Mouse (Mus musculus) bone marrow, adult 2 months (tissue): Measurements from ENCODE around the gene Rtn1. TPM values are rescaled to one million over a fixed set of nuclear protein-coding genes. Genes with fewer than 3 reads are reported as not detected.

Source experiments
- H3K27ac ChIP-seq: fragments of 200-500 bp; 2 replicates; pipeline ENCODE4 v1.5.1; 2012; ENCODE audit warnings: low read depth, mild to moderate bottlenecking, control low read depth, inconsistent platforms, low read length; ENCODE audit not compliant: control insufficient read depth, poor library complexity, insufficient read depth
- H3K4me1 ChIP-seq: fragments of 200-500 bp; 2 replicates; pipeline ENCODE4 v1.6.1; 2011; ENCODE audit warnings: low read length; ENCODE audit not compliant: control insufficient read depth, insufficient read depth
- H3K4me3 ChIP-seq: fragments of 200-500 bp; replicated peaks from 2 replicates; pipeline ENCODE3; 2011; ENCODE audit warnings: mild to moderate bottlenecking, low read depth, low read length, control low read depth; ENCODE audit not compliant: control insufficient read depth
- CTCF ChIP-seq: fragments of 200-500 bp; IDR thresholded peaks from 2 replicates; pipeline ENCODE4 v1.5.1; 2011; ENCODE audit warnings: low read length, control low read depth; ENCODE audit not compliant: control insufficient read depth, insufficient read depth
- POLR2A ChIP-seq: fragments of 200-500 bp; IDR thresholded peaks from 2 replicates; pipeline ENCODE4 v1.6.1; 2011; ENCODE audit warnings: low read depth, mild to moderate bottlenecking, control low read depth, low read length, borderline replicate concordance; ENCODE audit not compliant: control insufficient read depth
- WGBS: fragments of 180-500 bp; shearing (Covaris S2); methylation state at CpG from one replicate; pipeline ENCODE4 v1.1.7; 2018; 5-methylcytosine and 5-hydroxymethylcytosine counted together
- polyA plus RNA-seq: library from polyadenylated mRNA; stranded (reverse); fragments of >200 nt; gene quantifications from 2 replicates; pipeline ENCODE4 v1.2.4, GENCODE M21; 2011; ENCODE audit warnings: low replicate concordance; ENCODE audit not compliant: missing spikeins, insufficient read depth, insufficient read length

Gene Rtn1
- not detected in 2 replicates for polyA plus RNA-seq

DNA sequence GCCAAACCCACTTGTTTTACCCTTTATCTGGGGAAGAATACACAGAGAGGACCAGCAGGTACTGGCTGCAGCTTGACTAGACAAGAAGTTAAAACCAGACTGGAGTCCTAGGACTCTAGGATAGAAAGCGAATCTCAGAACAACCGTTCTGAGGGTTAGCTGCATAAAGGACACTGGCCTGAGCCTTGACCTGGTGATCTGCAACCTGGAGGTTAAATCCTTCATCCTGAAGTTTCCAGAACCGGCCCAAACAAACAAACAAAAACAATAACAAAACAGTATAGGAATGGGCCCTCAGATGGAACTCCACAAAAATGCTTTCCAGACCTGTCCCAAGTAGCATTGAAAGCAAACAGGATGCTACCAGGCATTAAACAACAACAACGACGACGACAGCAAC, at the start of gene Rtn1:
Gene Rtn1 (minus strand): TSS at position 101 of the 400 bp plus-strand sequence.
- H3K4me3 ChIP-seq = no peak within 1 kb of the TSS
- no peaks in the 10 kb centered on the region for H3K4me1 ChIP-seq
- WGBS = 32% methylated on average over 6 of the region's 6 CpGs
- TF ChIP-seq POLR2A = no peak
- no peak for TF ChIP-seq CTCF
- H3K27ac ChIP-seq = no peak within 1 kb of the TSS; the same call in 1 of the 2 replicates

DNA sequence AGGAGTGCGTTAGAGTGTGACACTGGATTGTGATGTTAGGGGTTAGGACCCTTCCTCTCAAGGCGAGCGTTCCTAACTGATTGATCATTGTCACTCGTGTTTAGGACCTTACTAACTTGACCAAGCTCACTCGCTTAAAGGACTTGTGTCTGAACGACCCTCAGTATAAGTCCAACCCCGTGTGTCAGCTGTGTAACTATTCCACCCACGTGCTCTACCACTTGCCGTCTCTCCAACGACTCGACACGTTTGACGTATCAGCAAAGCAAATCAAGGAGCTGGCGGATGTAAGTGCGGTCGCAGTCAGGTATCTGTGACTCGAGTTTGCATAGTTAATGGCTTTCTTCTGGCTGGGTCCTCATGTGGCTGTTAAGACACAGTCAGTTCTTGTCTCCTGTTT, 45.1 kb upstream of the Rtn1 start:
- Histone ChIP-seq H3K27ac (no peak overlapping the region), H3K4me1 (no peaks in the 10 kb centered on the region), H3K4me3 (no peak overlapping the region)
- 88% methylated on average over 17 of the region's 17 CpGs for WGBS
- TF ChIP-seq CTCF (no peak), POLR2A (no peak)

DNA sequence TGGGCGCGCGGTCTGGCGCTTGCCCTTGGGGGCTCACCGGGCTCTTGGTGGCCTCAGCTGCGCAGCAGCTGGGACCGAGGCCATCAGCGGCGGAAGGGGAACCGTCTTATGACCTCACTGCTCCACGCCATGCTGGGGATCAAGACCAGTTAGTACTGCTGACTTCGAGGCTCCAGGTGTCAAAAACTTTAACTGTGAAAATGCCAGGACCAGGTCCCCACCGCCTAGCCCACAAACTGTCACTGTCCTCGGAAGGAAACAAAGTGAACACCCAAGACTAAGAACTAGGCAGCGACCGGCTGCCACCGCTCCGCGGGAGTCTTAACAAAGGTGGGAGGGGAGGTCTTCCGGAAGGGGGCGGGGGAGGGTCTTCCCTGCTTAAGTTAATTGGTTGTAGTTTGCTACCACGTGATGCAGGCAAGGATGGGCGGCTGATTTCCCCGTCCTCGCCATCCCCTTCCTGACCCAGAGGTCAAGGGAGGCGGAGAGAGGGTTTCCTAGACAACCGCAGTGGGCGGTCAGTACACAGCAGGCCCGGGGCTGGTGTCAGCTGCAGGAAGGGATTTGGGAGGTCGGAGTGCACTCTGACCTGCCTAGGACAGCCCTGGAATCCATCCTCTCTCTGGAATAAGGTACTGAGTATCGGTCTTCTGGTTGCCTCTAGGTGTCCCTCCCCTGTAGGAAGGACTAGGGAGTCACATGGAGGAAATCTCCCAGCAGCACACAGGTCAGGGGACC, 33.2 kb upstream of the Rtn1 start, which contains the start of gene Lrrc9:
Gene Lrrc9 (plus strand): TSS at position 28 of the 738 bp plus-strand sequence.
- peak within 1 kb of the TSS; percentile 36 for H3K4me3 ChIP-seq
- WGBS = 5% methylated on average over 31 of the region's 31 CpGs
- TF ChIP-seq POLR2A = no peak
- no peak for TF ChIP-seq CTCF

DNA sequence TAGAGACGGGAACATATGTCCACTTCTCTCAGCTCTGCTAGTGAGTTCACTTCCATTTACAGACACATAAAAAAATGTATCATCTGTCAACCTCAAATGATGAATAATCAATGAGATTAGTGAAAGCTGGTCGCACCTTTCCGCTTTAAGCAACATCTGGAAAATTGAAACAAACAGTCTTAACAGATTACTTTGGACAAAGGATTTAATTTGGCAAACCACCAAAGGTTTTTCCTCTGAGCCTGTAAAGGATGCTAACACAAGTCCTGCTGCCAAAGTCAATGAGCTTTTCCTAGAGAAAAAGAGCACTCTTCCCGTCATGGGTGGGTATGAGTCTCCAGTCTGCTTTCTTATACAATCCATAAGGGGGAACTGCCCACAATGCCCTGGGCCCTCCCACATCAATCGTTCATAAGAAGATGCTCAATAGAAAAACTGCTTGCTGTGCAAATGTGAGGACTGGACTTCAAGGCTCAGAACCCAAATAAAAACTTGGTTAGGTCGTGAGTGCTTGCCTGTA, 30.2 kb upstream of the Rtn1 start:
- Histone ChIP-seq H3K27ac (no peak overlapping the region), H3K4me1 (no peaks in the 10 kb centered on the region; the same call in 1 of the 2 replicates), H3K4me3 (no peak overlapping the region)
- 78% methylated on average over 6 of the region's 6 CpGs for WGBS
- TF ChIP-seq CTCF (no peak), POLR2A (no peak)

More for the DNA sequence above, 33.2 kb upstream of the Rtn1 start, which contains the start of gene Lrrc9:
- Histone ChIP-seq H3K4me1 (no peaks in the 10 kb centered on the region; the same call in 1 of the 2 replicates), H3K27ac (no peak within 1 kb of the TSS)

DNA sequence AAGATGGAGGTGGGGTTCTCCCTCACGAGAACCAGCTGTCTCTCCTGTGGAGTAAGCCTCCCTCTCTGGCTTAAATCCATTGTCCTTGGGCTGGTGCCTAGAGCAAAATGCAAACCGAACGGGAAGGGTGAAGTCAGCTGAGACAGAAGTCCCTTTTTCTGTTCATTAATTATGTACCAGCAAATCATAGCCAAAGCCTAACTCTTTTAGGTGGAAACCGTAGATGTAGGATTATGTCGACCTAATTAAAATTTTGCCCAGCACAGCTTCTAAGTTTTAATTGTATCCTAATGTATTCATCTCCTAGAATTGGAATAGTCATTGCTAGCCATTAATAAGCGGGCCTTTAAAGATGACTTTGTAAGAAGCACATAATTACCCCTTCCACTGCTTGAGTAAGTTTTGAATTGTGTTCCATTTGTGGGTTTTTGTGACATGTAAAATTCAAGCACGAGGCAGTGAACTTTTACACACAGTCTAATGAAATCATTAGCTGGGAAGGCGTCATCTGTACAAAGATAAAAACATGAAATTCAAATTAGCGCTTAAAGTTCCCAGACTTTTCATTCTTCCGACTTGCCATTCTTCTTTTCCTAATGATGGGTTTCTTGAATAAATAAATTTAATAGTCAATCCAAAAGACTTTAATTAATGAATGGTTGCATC, 29.0 kb upstream of the Rtn1 start:
- Histone ChIP-seq H3K4me3 (no peak overlapping the region), H3K4me1 (no peaks in the 10 kb centered on the region; the same call in 1 of the 2 replicates), H3K27ac (no peak overlapping the region)
- 75% methylated on average over 10 of the region's 10 CpGs for WGBS
- TF ChIP-seq POLR2A = no peak
- TF ChIP-seq CTCF = no peak

DNA sequence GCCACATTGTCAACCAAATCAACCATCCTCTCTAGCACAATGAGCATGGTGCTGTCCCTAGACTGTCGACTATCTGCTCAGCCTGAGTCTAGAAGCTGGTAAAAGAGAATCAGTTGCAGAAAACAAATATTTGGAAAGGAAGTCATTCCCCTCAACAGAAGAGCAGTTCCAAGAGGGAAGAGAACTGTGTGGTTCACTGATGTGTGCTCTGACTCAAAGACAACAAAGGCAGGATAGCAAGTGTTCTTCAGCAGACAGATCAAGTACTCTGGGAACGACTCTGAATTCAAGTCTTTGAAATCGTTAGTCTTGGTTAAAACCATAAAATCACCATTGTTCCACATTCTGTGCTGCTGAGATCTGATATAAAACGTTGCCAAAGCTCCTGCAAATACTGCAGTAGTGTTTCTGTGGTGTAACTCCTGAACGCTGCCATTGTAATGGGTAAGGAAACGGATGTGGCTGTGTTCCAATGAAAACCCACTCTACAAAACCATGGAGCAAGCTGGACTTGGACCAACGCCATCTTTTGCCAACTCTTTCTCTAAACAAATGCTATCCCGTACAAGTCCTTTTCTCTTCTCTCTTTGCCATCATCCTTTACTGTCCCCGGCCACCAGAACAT, 24.5 kb upstream of the Rtn1 start:
- H3K4me3 ChIP-seq = no peak overlapping the region
- no peaks in the 10 kb centered on the region for H3K4me1 ChIP-seq
- TF ChIP-seq CTCF = no peak
- no peak for TF ChIP-seq POLR2A
- 63% methylated on average over 9 of the region's 9 CpGs for whole genome bisulfite sequencing
- no peak overlapping the region for H3K27ac ChIP-seq

DNA sequence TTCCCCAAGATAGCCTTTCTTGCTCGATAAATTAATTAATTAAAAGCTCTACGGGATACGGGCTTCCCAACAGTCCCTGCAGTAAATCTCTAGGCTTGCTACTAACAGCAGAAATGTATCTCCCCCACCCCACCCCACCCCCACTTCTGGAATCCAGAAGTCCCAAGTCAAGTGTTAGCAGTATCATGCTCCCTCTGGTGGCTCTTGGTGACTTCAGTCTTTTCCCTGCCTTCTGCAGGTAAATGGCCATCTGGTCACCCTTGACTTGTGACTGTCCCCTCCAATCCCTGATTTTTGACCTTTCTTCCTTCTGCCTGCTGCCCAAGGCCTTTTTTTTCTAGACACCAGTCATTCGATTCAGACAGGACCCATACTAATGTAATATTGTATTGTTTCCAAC, 23.4 kb upstream of the Rtn1 start:
- Histone ChIP-seq H3K27ac (no peak overlapping the region), H3K4me3 (no peak overlapping the region), H3K4me1 (no peaks in the 10 kb centered on the region)
- TF ChIP-seq POLR2A = no peak
- no peak for TF ChIP-seq CTCF
- WGBS = 81% methylated on average over 4 of the region's 4 CpGs

DNA sequence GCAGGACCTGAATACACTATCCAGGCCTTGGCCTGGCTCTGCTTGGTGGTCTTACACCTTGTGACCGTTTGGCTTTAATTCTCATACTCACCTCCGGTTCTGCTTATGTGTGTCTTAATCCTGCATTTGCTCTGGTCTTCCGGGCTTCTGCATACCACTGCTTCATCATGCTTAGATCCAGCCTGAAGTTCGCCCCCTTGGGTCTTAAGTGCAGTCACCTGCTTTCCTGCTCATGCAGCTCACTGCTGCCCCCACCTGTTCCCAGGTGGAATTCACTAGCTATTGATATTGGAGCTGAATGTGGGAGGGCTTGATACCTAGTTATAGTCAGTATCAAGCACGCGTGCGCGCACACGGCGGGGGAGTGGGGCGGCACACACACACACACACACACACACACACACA, 18.9 kb upstream of the Rtn1 start:
- TF ChIP-seq CTCF (peak; percentile 70), POLR2A (no peak)
- H3K4me1 ChIP-seq = no peaks in the 10 kb centered on the region
- WGBS = 14% methylated on average over 11 of the region's 11 CpGs
- no peak overlapping the region for H3K27ac ChIP-seq
- no peak overlapping the region for H3K4me3 ChIP-seq
